In genomic region chr6:122824086-122824485, GRCm38 (mm10) we compare ENCODE assay signal across 11 mouse cellular contexts. TPM values are rescaled to one million over a fixed set of nuclear protein-coding genes. Genes with fewer than 3 reads are reported as not detected.
DNase-seq lines count a peak whose midpoint lies in the region; ATAC-seq lines count a peak whose summit lies in the region.
"Had no signal": no experiment of that assay in that cellular context is flagged by ENCODE, and none has a peak within 500 bp of the region (broad histone marks: within the 10 kb centered on the region; RNA-seq: fewer than 3 reads in every experiment).

No protein-coding gene starts in this region.

- ATAC-seq in midbrain, embryonic 11.5 days (ENCODE audit: low FRiP score), result no peak

- no peaks in the 10 kb centered on the region for H3K27me3 ChIP-seq in midbrain, embryonic 11.5 days (ENCODE audit: control insufficient read depth, insufficient read depth, low read length)
- H3K27me3 ChIP-seq: limb, embryonic 13.5 days had no signal

- 80% methylated on average over 10 of the region's 10 CpGs for WGBS in midbrain, embryonic 11.5 days

- DNase-seq in urinary bladder, postnatal 14 days (ENCODE audit: low spot score), result peak; percentile 21
- no peak for DNase-seq in urinary bladder, postnatal 36 days (ENCODE audit: low spot score in 2 of 2)
- DNase-seq in heart, adult 11 months, result peak; percentile 98
- peak; percentile 22 for DNase-seq in kidney, postnatal 10 days
- no peak for DNase-seq in midbrain, embryonic 11.5 days (ENCODE audit: low spot score, missing footprints)
- DNase-seq in right cerebral cortex, adult 18-20 months, result no peak
- no peak for DNase-seq in thymus, postnatal 0 days (ENCODE audit: low spot score)
- no peak for DNase-seq in frontal cortex, postnatal 36 days (ENCODE audit: low spot score in 2 of 2)
- DNase-seq: right cerebral cortex, postnatal 4 days had no signal

- H3K9ac ChIP-seq in midbrain, embryonic 11.5 days (ENCODE audit: low read length), result no peak overlapping the region
- H3K9ac ChIP-seq: limb, embryonic 13.5 days had no signal

- H3K36me3 ChIP-seq in midbrain, embryonic 11.5 days (ENCODE audit: control insufficient read depth, insufficient read depth, low read length), result no peaks in the 10 kb centered on the region

- no peak overlapping the region for H3K4me2 ChIP-seq in midbrain, embryonic 11.5 days
- H3K4me2 ChIP-seq: limb, embryonic 13.5 days had no signal

- H3K27ac ChIP-seq in midbrain, embryonic 11.5 days (ENCODE audit: low read depth, low read length), result no peak overlapping the region
- H3K27ac ChIP-seq: limb, embryonic 13.5 days had no signal

- peaks cover 19% of the 10 kb centered on the region for H3K4me1 ChIP-seq in midbrain, embryonic 11.5 days (ENCODE audit: control insufficient read depth, insufficient read depth, low read length)

- H3K4me3 ChIP-seq in midbrain, embryonic 11.5 days (ENCODE audit: low read depth, low read length), result no peak overlapping the region
- H3K4me3 ChIP-seq: limb, embryonic 13.5 days had no signal

- H3K9me3 ChIP-seq in midbrain, embryonic 11.5 days (ENCODE audit: control insufficient read depth, low read length), result no peaks in the 10 kb centered on the region
- H3K9me3 ChIP-seq: G1E; limb, embryonic 13.5 days had no signal

RNA-seq across cellular contexts. Expression of gene Foxj2, which starts 4.4 kb away (rescaled TPM):
- 3.0 and 3.6 TPM in 2 replicates for polyA plus RNA-seq in midbrain, embryonic 11.5 days (2014; fragmentation: Nextera tagmentation; extraction: Ambion mirVana)
- polyA plus RNA-seq in thymus, postnatal 0 days (2015; fragmentation: Nextera tagmentation; extraction: Ambion mirVana), result 3.0 and 3.2 TPM in 2 replicates

RNA-seq across cellular contexts. Expression of gene Slc2a3, which starts 22.6 kb away (rescaled TPM):
- polyA plus RNA-seq in midbrain, embryonic 11.5 days (2014; fragmentation: Nextera tagmentation; extraction: Ambion mirVana), result 24.4 and 25.5 TPM in 2 replicates
- polyA plus RNA-seq in thymus, postnatal 0 days (2015; fragmentation: Nextera tagmentation; extraction: Ambion mirVana), result 12.8 and 13.0 TPM in 2 replicates

RNA-seq across cellular contexts. Expression of gene C3ar1, which starts 31.9 kb away (rescaled TPM):
- 2.0 and 2.4 TPM in 2 replicates for polyA plus RNA-seq in midbrain, embryonic 11.5 days (2014; fragmentation: Nextera tagmentation; extraction: Ambion mirVana)
- 1.9 and 2.2 TPM in 2 replicates for polyA plus RNA-seq in thymus, postnatal 0 days (2015; fragmentation: Nextera tagmentation; extraction: Ambion mirVana)
- polyA plus RNA-seq: G1E had no signal

RNA-seq across cellular contexts. Expression of gene Necap1, which starts 50.2 kb away (rescaled TPM):
- 64.1 and 71.5 TPM in 2 replicates for polyA plus RNA-seq in midbrain, embryonic 11.5 days (2014; fragmentation: Nextera tagmentation; extraction: Ambion mirVana)
- polyA plus RNA-seq in thymus, postnatal 0 days (2015; fragmentation: Nextera tagmentation; extraction: Ambion mirVana), result 26.9 and 29.2 TPM in 2 replicates

Comparison
In these comparisons a context has a peak if more than half of its experiments do, and no peak if none do; other contexts are left out.
1. DNase-seq: peak in urinary bladder, postnatal 14 days (single experiment), heart, adult 11 months (single experiment) and kidney, postnatal 10 days (single experiment); none in urinary bladder, postnatal 36 days (0 of 2), midbrain, embryonic 11.5 days (single experiment), right cerebral cortex, adult 18-20 months (single experiment), thymus, postnatal 0 days (single experiment) and frontal cortex, postnatal 36 days (0 of 2).